Mouse (Mus musculus) testis, adult 2 months (tissue): ENCODE data around the gene Gm10300. TPM values are rescaled to one million over a fixed set of nuclear protein-coding genes. Genes with fewer than 3 reads are reported as not detected.
A peak's percentile ranks its signal among the peaks of the same experiment; 100 is the strongest.

Experiments
- H3K27ac ChIP-seq: fragments of 200-500 bp; 2 replicates; pipeline ENCODE4 v1.5.1; 2012; ENCODE audit warnings: low read depth, low read length; ENCODE audit not compliant: control insufficient read depth, insufficient read depth
- H3K27me3 ChIP-seq: fragments of 200-500 bp; 2 replicates; pipeline ENCODE4 v1.6.1; 2012; ENCODE audit warnings: mild to moderate bottlenecking, low read length, moderate library complexity; ENCODE audit not compliant: control insufficient read depth, insufficient read depth
- H3K36me3 ChIP-seq: fragments of 200-500 bp; 2 replicates; pipeline ENCODE4 v1.6.1; 2012; ENCODE audit warnings: mild to moderate bottlenecking, low read length; ENCODE audit not compliant: control insufficient read depth, insufficient read depth
- H3K4me1 ChIP-seq: fragments of 200-500 bp; 2 replicates; pipeline ENCODE4 v1.6.1; 2012; ENCODE audit warnings: low read length; ENCODE audit not compliant: control insufficient read depth, insufficient read depth
- H3K4me3 ChIP-seq: fragments of 200-500 bp; 2 replicates; pipeline ENCODE4 v1.5.1; 2012; ENCODE audit warnings: low read depth, mild to moderate bottlenecking, low read length, moderate library complexity, mixed read lengths; ENCODE audit not compliant: control insufficient read depth
- CTCF ChIP-seq: fragments of 200-500 bp; IDR thresholded peaks from 2 replicates; pipeline ENCODE4 v1.5.1; 2012; ENCODE audit warnings: low read depth, mild to moderate bottlenecking, inconsistent platforms, low read length, moderate library complexity; ENCODE audit not compliant: control insufficient read depth, insufficient read depth, insufficient replicate concordance
- POLR2A ChIP-seq: fragments of 200-500 bp; IDR thresholded peaks from 2 replicates; pipeline ENCODE4 v1.6.1; 2012; ENCODE audit warnings: low read depth, mild to moderate bottlenecking, inconsistent platforms, low read length, moderate library complexity; ENCODE audit not compliant: control insufficient read depth
- polyA plus RNA-seq: library from polyadenylated mRNA; depleted of rRNA; stranded (reverse); fragments of >200 nt; gene quantifications from 2 replicates; pipeline ENCODE4 v1.2.3, GENCODE M21; 2012; rRNA removed

Gm10300 gene
- polyA plus RNA-seq, 1 experiment = not detected

- H3K4me1 ChIP-seq = peaks cover 9% of the 10 kb centered on the region
- H3K27me3 ChIP-seq = no peaks in the 10 kb centered on the region
- H3K36me3 ChIP-seq = no peaks in the 10 kb centered on the region
- TF ChIP-seq POLR2A = no peak
- no peak for TF ChIP-seq CTCF
- no peak overlapping the region for H3K4me3 ChIP-seq
- no peak overlapping the region for H3K27ac ChIP-seq
Measured at GRCm38 (mm10) chr4:132111227-132111626, 36.7 kb downstream of the Gm10300 start.

- Histone ChIP-seq H3K4me3 (peak overlapping the region; percentile 41), H3K4me1 (peaks cover 9% of the 10 kb centered on the region), H3K36me3 (no peaks in the 10 kb centered on the region), H3K27ac (no peak overlapping the region), H3K27me3 (no peaks in the 10 kb centered on the region)
- TF ChIP-seq POLR2A (no peak), CTCF (no peak; the same call in 1 of the 2 replicates)
Measured at GRCm38 (mm10) chr4:132113411-132114095, 39.1 kb downstream of the Gm10300 start.

- Histone ChIP-seq H3K27me3 (no peaks in the 10 kb centered on the region), H3K36me3 (no peaks in the 10 kb centered on the region), H3K27ac (no peak overlapping the region), H3K4me1 (peaks cover 9% of the 10 kb centered on the region), H3K4me3 (no peak overlapping the region)
- TF ChIP-seq POLR2A (no peak), CTCF (no peak)
Measured at GRCm38 (mm10) chr4:132116315-132116714, 41.8 kb downstream of the Gm10300 start.

GRCm38 (mm10) chr4:132119566-132119965, 45.1 kb downstream of the Gm10300 start:
- no peaks in the 10 kb centered on the region for H3K36me3 ChIP-seq
- TF ChIP-seq CTCF (no peak), POLR2A (no peak)
- no peak overlapping the region for H3K4me3 ChIP-seq
- no peaks in the 10 kb centered on the region for H3K4me1 ChIP-seq
- H3K27me3 ChIP-seq = no peaks in the 10 kb centered on the region
- no peak overlapping the region for H3K27ac ChIP-seq

- peak; percentile 51; the same call in 1 of the 2 replicates for TF ChIP-seq CTCF
- no peak for TF ChIP-seq POLR2A
- no peak overlapping the region for H3K4me3 ChIP-seq
- H3K36me3 ChIP-seq = no peaks in the 10 kb centered on the region
- H3K27me3 ChIP-seq = no peaks in the 10 kb centered on the region
- no peak overlapping the region for H3K27ac ChIP-seq
- H3K4me1 ChIP-seq = no peaks in the 10 kb centered on the region
Measured at GRCm38 (mm10) chr4:132121674-132122073, 47.2 kb downstream of the Gm10300 start.

- Histone ChIP-seq H3K27me3 (no peaks in the 10 kb centered on the region), H3K36me3 (no peaks in the 10 kb centered on the region), H3K4me3 (no peak overlapping the region), H3K4me1 (no peaks in the 10 kb centered on the region), H3K27ac (no peak overlapping the region)
- TF ChIP-seq POLR2A (no peak), CTCF (no peak)
Measured at GRCm38 (mm10) chr4:132123166-132123565, 48.7 kb downstream of the Gm10300 start.

Other genes starting within 250 kb of the Gm10300 start
- 2.5 and 3.1 TPM in 2 replicates for gene Ptpru, start 236.4 kb upstream of the Gm10300 start, polyA plus RNA-seq
- 17.2 and 19.3 TPM in 2 replicates for gene Mecr, start 231.2 kb upstream of the Gm10300 start, polyA plus RNA-seq
- 41.6 and 44.1 TPM in 2 replicates for gene Srsf4, start 201.1 kb upstream of the Gm10300 start, polyA plus RNA-seq
- gene Tmem200b, start 152.9 kb upstream of the Gm10300 start, polyA plus RNA-seq = 11.2 and 13.3 TPM in 2 replicates
- gene Epb41, start 624 bp downstream of the Gm10300 start, polyA plus RNA-seq = 8.7 and 9.6 TPM in 2 replicates
- gene Oprd1, start 69.8 kb downstream of the Gm10300 start, polyA plus RNA-seq = 0.61 and 0.83 TPM in 2 replicates
- 11.9 and 14.5 TPM in 2 replicates for gene Ythdf2, start 137.6 kb downstream of the Gm10300 start, polyA plus RNA-seq
- 13.7 and 14.1 TPM in 2 replicates for gene Gmeb1, start 186.9 kb downstream of the Gm10300 start, polyA plus RNA-seq
- 37.0 and 38.5 TPM in 2 replicates for gene Taf12, start 199.7 kb downstream of the Gm10300 start, polyA plus RNA-seq
- 24.9 and 31.4 TPM in 2 replicates for gene Rab42, start 228.7 kb downstream of the Gm10300 start, polyA plus RNA-seq